Mouse (Mus musculus): ENCODE measurements around the gene Ncapg2.

DNA sequence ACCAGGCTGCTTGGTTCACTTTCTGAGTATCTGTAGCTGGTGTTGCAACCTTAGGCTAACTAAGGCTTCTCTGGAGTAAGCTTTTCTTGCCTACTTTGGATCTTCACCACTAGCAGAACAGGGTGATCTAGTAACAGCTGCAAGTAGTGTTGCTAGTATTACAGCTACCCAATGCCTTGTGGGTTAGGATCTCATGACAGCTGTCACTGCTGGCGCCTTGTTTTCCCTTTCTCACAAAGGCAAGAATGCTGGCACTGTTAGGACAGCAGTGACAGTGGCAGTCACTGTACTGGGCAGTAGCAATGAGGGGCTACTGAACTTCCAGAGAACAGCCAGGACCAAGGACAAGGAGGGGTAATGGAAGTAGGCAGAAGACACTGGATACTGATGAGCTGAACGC, 9.9 kb upstream of the Ncapg2 start:
- TF ChIP-seq CTCF (IDR thresholded peaks at IDR 0.05; ENCODE audit: low read depth) (no peak), EP300 (IDR thresholded peaks at IDR 0.05; ENCODE audit: low read depth) (no peak)

Data from liver, postnatal 0 days (tissue).